Mouse (Mus musculus) MEL (cell line): ENCODE measurements around the gene Picalm. TPM values are rescaled to one million over a fixed set of nuclear protein-coding genes. Genes with fewer than 3 reads are reported as not detected.

Source experiments
- DNase-seq: peaks from one replicate; pipeline ENCODE4 v3.0.0; 2011; ENCODE audit warnings: low read depth, low spot score
- H3K27ac ChIP-seq: 2 replicates; pipeline ENCODE4 v1.5.1; 2012; ENCODE audit warnings: low read depth, mild to moderate bottlenecking, control low read depth, low read length, moderate library complexity; ENCODE audit not compliant: control insufficient read depth
- H3K27me3 ChIP-seq, 2 experiments: fragments of 150-350 bp in 1 of 2; sonication (generic) in 1 of 2; 2 replicates each; pipeline ENCODE4 v1.6.1; 2012; ENCODE audit warnings: low read length in 2 of 2, mild to moderate bottlenecking in 2 of 2, improper control_type of control experiment in 1 of 2, moderate library complexity in 1 of 2; ENCODE audit not compliant: insufficient read depth in 2 of 2, control insufficient read depth in 1 of 2
- H3K36me3 ChIP-seq, 2 experiments: 2 replicates each; pipeline ENCODE4 v1.6.1; 2012 to 2014; ENCODE audit warnings: low read length in 2 of 2, improper control_type of control experiment in 1 of 2, inconsistent platforms in 1 of 2, mild to moderate bottlenecking in 1 of 2; ENCODE audit not compliant: insufficient read depth in 2 of 2, control insufficient read depth in 1 of 2
- H3K4me1 ChIP-seq, 2 experiments: fragments of 150-350 bp in 1 of 2; sonication (generic) in 1 of 2; 2 replicates each; pipeline ENCODE4 v1.6.1; 2012; ENCODE audit warnings: low read length in 2 of 2, improper control_type of control experiment in 1 of 2, mild to moderate bottlenecking in 1 of 2; ENCODE audit not compliant: insufficient read depth in 2 of 2, control insufficient read depth in 1 of 2
- H3K4me3 ChIP-seq, 2 experiments: fragments of 150-350 bp in 1 of 2; sonication (generic) in 1 of 2; 2 replicates each; pipeline ENCODE4 v1.5.1; 2012; ENCODE audit warnings: low read depth in 2 of 2, low read length in 2 of 2, mild to moderate bottlenecking in 2 of 2, moderate library complexity in 2 of 2, control low read depth in 1 of 2, improper control_type of control experiment in 1 of 2; ENCODE audit not compliant: control insufficient read depth in 1 of 2, insufficient read depth in 1 of 2
- H3K79me2 ChIP-seq: 2 replicates; pipeline ENCODE4 v1.6.1; 2012; ENCODE audit warnings: mild to moderate bottlenecking, low read length, moderate library complexity; ENCODE audit not compliant: control insufficient read depth, poor library complexity, insufficient read depth
- H3K9ac ChIP-seq: 2 replicates; pipeline ENCODE4 v1.6.1; 2012; ENCODE audit warnings: low read depth, mild to moderate bottlenecking, control low read depth, low read length, moderate library complexity; ENCODE audit not compliant: control insufficient read depth, poor library complexity, severe bottlenecking
- H3K9me3 ChIP-seq: fragments of 150-350 bp; sonication (generic); replicated peaks from 2 replicates; pipeline ENCODE4 v1.6.1; 2012; ENCODE audit warnings: mild to moderate bottlenecking, low read length, improper control_type of control experiment, moderate library complexity; ENCODE audit not compliant: insufficient read depth
- BHLHE40 ChIP-seq: IDR thresholded peaks from 2 replicates; pipeline ENCODE4 v1.6.1; 2012; ENCODE audit warnings: low read depth, mild to moderate bottlenecking, inconsistent platforms, low read length, improper control_type of control experiment, borderline replicate concordance
- CHD1 ChIP-seq: IDR thresholded peaks from 2 replicates; pipeline ENCODE4 v1.6.1; 2012; ENCODE audit warnings: low read depth, mild to moderate bottlenecking, inconsistent platforms, low read length, improper control_type of control experiment
- CHD2 ChIP-seq: IDR thresholded peaks from 2 replicates; pipeline ENCODE4 v1.6.1; 2011; ENCODE audit warnings: low read length, improper control_type of control experiment
- CTCF ChIP-seq, 3 experiments: IDR thresholded peaks in 2 of 3; conservative IDR thresholded peaks in 1 of 3; 2 replicates each; pipeline ENCODE4 v1.5.1; 2011 to 2012; ENCODE audit warnings: low read length in 3 of 3, low read depth in 2 of 3, mild to moderate bottlenecking in 2 of 3, improper control_type of control experiment in 1 of 3, inconsistent platforms in 1 of 3, mixed read lengths in 1 of 3, moderate library complexity in 1 of 3; ENCODE audit not compliant: control insufficient read depth in 1 of 3, insufficient read depth in 1 of 3, poor library complexity in 1 of 3, severe bottlenecking in 1 of 3
- E2F4 ChIP-seq: IDR thresholded peaks from 2 replicates; pipeline ENCODE4 v1.6.1; 2011; ENCODE audit warnings: low read depth, low read length, improper control_type of control experiment, borderline replicate concordance
- GABPA ChIP-seq: IDR thresholded peaks from 2 replicates; pipeline ENCODE4 v1.6.1; 2012; ENCODE audit warnings: low read depth, mild to moderate bottlenecking, inconsistent platforms, low read length, improper control_type of control experiment, moderate library complexity
- GATA1 ChIP-seq: IDR thresholded peaks from 2 replicates; pipeline ENCODE4 v1.6.1; 2011; ENCODE audit warnings: low read depth, low read length, improper control_type of control experiment
- HCFC1 ChIP-seq: IDR thresholded peaks from 2 replicates; pipeline ENCODE4 v1.6.1; 2012; ENCODE audit warnings: low read depth, mild to moderate bottlenecking, inconsistent platforms, low read length, improper control_type of control experiment, moderate library complexity
- JUND ChIP-seq: IDR thresholded peaks from 2 replicates; pipeline ENCODE4 v1.6.1; 2011; ENCODE audit warnings: low read depth, mild to moderate bottlenecking, improper control_type of control experiment, low read length
- KAT2A ChIP-seq: conservative IDR thresholded peaks from 2 replicates; pipeline ENCODE4 v1.6.1; 2012; ENCODE audit warnings: low read depth, low read length, improper control_type of control experiment, inconsistent platforms
- MAZ ChIP-seq: IDR thresholded peaks from 2 replicates; pipeline ENCODE4 v1.6.1; 2012; ENCODE audit warnings: low read depth, mild to moderate bottlenecking, inconsistent platforms, low read length, improper control_type of control experiment
- MEF2A ChIP-seq: IDR thresholded peaks from 2 replicates; pipeline ENCODE4 v1.6.1; 2014; ENCODE audit warnings: low read depth, mild to moderate bottlenecking, inconsistent platforms, low read length, improper control_type of control experiment; ENCODE audit not compliant: poor library complexity, insufficient replicate concordance, severe bottlenecking; ENCODE audit errors: extremely low read depth
- MXI1 ChIP-seq: IDR thresholded peaks from 2 replicates; pipeline ENCODE4 v1.6.1; 2011; ENCODE audit warnings: mild to moderate bottlenecking, low read depth, low read length, improper control_type of control experiment
- MYB ChIP-seq: IDR thresholded peaks from 2 replicates; pipeline ENCODE4 v1.6.1; 2011; ENCODE audit warnings: mild to moderate bottlenecking, low read depth, low read length, improper control_type of control experiment
- NELFE ChIP-seq: IDR thresholded peaks from 2 replicates; pipeline ENCODE4 v1.6.1; 2011; ENCODE audit warnings: low read depth, low read length, improper control_type of control experiment
- NRF1 ChIP-seq: IDR thresholded peaks from 2 replicates; pipeline ENCODE4 v1.6.1; 2014; ENCODE audit warnings: low read depth, mild to moderate bottlenecking, inconsistent platforms, low read length, improper control_type of control experiment, moderate library complexity; ENCODE audit not compliant: poor library complexity, insufficient read depth, severe bottlenecking
- POLR2AphosphoS2 ChIP-seq: IDR thresholded peaks from 2 replicates; pipeline ENCODE4 v1.6.1; 2011; ENCODE audit warnings: low read length, improper control_type of control experiment
- RCOR1 ChIP-seq: IDR thresholded peaks from 2 replicates; pipeline ENCODE4 v1.6.1; 2012; ENCODE audit warnings: low read depth, mild to moderate bottlenecking, inconsistent platforms, low read length, improper control_type of control experiment
- SIN3A ChIP-seq: IDR thresholded peaks from 2 replicates; pipeline ENCODE4 v1.6.1; 2012; ENCODE audit warnings: low read length, improper control_type of control experiment, inconsistent platforms
- UBTF ChIP-seq: IDR thresholded peaks from 2 replicates; pipeline ENCODE4 v1.6.1; 2012; ENCODE audit warnings: low read depth, mild to moderate bottlenecking, inconsistent platforms, low read length, improper control_type of control experiment, moderate library complexity, borderline replicate concordance; ENCODE audit not compliant: insufficient read depth
- USF1 ChIP-seq: IDR thresholded peaks from 2 replicates; pipeline ENCODE4 v1.6.1; 2014; ENCODE audit warnings: low read depth, mild to moderate bottlenecking, inconsistent platforms, low read length, improper control_type of control experiment, moderate library complexity
- USF2 ChIP-seq, 2 experiments: IDR thresholded peaks; 2 replicates each; pipeline ENCODE4 v1.6.1; 2011 to 2012; ENCODE audit warnings: improper control_type of control experiment in 2 of 2, low read length in 2 of 2, borderline replicate concordance in 1 of 2, inconsistent platforms in 1 of 2, low read depth in 1 of 2, mild to moderate bottlenecking in 1 of 2; ENCODE audit not compliant: insufficient read depth in 1 of 2
- ZMIZ1 ChIP-seq: IDR thresholded peaks from 2 replicates; pipeline ENCODE4 v1.6.1; 2012; ENCODE audit warnings: low read depth, mild to moderate bottlenecking, inconsistent platforms, low read length, improper control_type of control experiment, moderate library complexity
- polyA plus RNA-seq, 2 experiments: library from polyadenylated mRNA; stranded (reverse) in 1 of 2; unstranded in 1 of 2; fragments of >175 nt in 1 of 2; fragments of >200 nt in 1 of 2; gene quantifications; 2 replicates each; pipeline versions ENCODE4 v1.2.1 to v1.2.4; 2012; ENCODE audit warnings: low replicate concordance in 2 of 2, low read depth in 1 of 2; ENCODE audit not compliant: insufficient read length in 2 of 2, insufficient read depth in 1 of 2, missing spikeins in 1 of 2
- total RNA-seq: library from RNA; depleted of rRNA; stranded (reverse); fragments of 300-350 nt; gene quantifications from 2 replicates; pipeline ENCODE4 v1.2.3, GENCODE M21; 2012

The Picalm gene
- total and polyA plus RNA-seq, 3 experiments, result 53.4 to 78.9 (median 74.9) TPM

DNA sequence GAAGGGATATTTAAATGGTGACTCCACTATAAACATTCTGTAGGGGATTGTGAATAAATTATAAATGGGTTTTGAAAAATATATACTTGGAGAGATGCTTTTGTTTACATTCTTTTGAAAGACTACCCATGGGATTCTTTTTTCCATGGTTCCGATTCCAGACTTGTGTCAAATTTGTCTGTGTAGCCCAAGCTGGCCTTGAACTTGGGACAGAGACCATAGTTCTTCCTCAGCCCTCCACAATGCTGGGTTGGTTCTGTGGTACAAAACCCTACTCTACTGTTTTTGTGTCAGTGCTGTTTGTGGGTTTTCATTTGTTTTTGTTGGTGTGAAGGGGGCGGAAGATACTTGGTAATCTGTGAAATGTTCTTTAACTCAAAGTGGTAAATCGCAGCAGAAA, 2.3 kb downstream of the Picalm start:
- Histone ChIP-seq H3K4me3 (peak overlapping the region; percentile 57 to 92), H3K4me1 (peaks cover 0 to 6% of the 10 kb centered on the region in 2 experiments; a peak in 2 of 4 replicates), H3K9ac (peak overlapping the region; percentile 97), H3K9me3 (no peaks in the 10 kb centered on the region), H3K36me3 (peaks cover 0 to 29% of the 10 kb centered on the region in 2 experiments; a peak in 2 of 4 replicates), H3K27ac (no peak overlapping the region), H3K79me2 (peaks cover 56% of the 10 kb centered on the region), H3K27me3 (no peaks in the 10 kb centered on the region)
- no peak for TF ChIP-seq CTCF (IDR thresholded peaks at IDR 0.05 in 2 of 3, conservative IDR thresholded peaks at IDR 0.05 in 1 of 3; ENCODE audit: control insufficient read depth in 1 of 3, insufficient read depth in 1 of 3, low read depth in 2 of 3, low read length in 3 of 3, poor library complexity in 1 of 3, severe bottlenecking in 1 of 3)
- TF ChIP-seq RCOR1, result no peak
- no peak for TF ChIP-seq KAT2A
- no peak for TF ChIP-seq NRF1
- TF ChIP-seq SIN3A, result no peak
- no peak for TF ChIP-seq MXI1
- no peak for TF ChIP-seq NELFE
- TF ChIP-seq BHLHE40, result no peak
- no peak for TF ChIP-seq HCFC1
- no peak for TF ChIP-seq JUND
- TF ChIP-seq USF2 (IDR thresholded peaks at IDR 0.05; ENCODE audit: borderline replicate concordance in 1 of 2, insufficient read depth in 1 of 2, low read depth in 1 of 2, low read length in 2 of 2), result no peak
- no peak for TF ChIP-seq MYB
- no peak for TF ChIP-seq E2F4
- no peak for TF ChIP-seq CHD2
- no peak for TF ChIP-seq CHD1
- no peak for TF ChIP-seq GATA1
- peak; percentile 35 for DNase-seq

GRCm38 (mm10) chr7:90136736-90137135, 6.7 kb downstream of the Picalm start:
- peaks cover 64% of the 10 kb centered on the region for H3K79me2 ChIP-seq
- TF ChIP-seq NELFE, result no peak
- no peak for TF ChIP-seq MEF2A
- TF ChIP-seq CHD2, result no peak
- TF ChIP-seq ZMIZ1, result no peak
- TF ChIP-seq USF2 (IDR thresholded peaks at IDR 0.05; ENCODE audit: borderline replicate concordance in 1 of 2, insufficient read depth in 1 of 2, low read depth in 1 of 2, low read length in 2 of 2), result no peak
- no peak for TF ChIP-seq CTCF (IDR thresholded peaks at IDR 0.05 in 2 of 3, conservative IDR thresholded peaks at IDR 0.05 in 1 of 3; ENCODE audit: control insufficient read depth in 1 of 3, insufficient read depth in 1 of 3, low read depth in 2 of 3, low read length in 3 of 3, poor library complexity in 1 of 3, severe bottlenecking in 1 of 3)
- TF ChIP-seq SIN3A, result no peak
- TF ChIP-seq BHLHE40, result no peak
- no peak for TF ChIP-seq GABPA
- TF ChIP-seq MAZ, result no peak
- no peak for TF ChIP-seq USF1
- TF ChIP-seq POLR2AphosphoS2, result no peak
- TF ChIP-seq RCOR1, result no peak
- TF ChIP-seq JUND, result no peak
- no peak for TF ChIP-seq MYB
- no peak for TF ChIP-seq HCFC1
- TF ChIP-seq UBTF, result no peak
- no peak overlapping the region for H3K4me3 ChIP-seq
- H3K4me1 ChIP-seq, result peaks cover 0 to 6% of the 10 kb centered on the region in 2 experiments; a peak in 2 of 4 replicates
- DNase-seq, result no peak
- no peaks in the 10 kb centered on the region for H3K9me3 ChIP-seq
- peaks cover 0 to 36% of the 10 kb centered on the region in 2 experiments; a peak in 2 of 4 replicates for H3K36me3 ChIP-seq
- no peaks in the 10 kb centered on the region for H3K27me3 ChIP-seq
- no peak overlapping the region for H3K27ac ChIP-seq
- H3K9ac ChIP-seq, result no peak overlapping the region
